Mouse (Mus musculus): ENCODE measurements around the gene Gm42674.

The Gm42674 gene

GRCm38 (mm10) chr3:90601486-90602110, at the start of gene Gm42674:
Gene Gm42674 (plus strand): TSS chr3:90601904.
- DNase-seq: no peak

GRCm38 (mm10) chr3:90552231-90552630, 49.5 kb upstream of the Gm42674 start:
- DNase-seq: no peak

- no peak for DNase-seq
Observed at GRCm38 (mm10) chr3:90555954-90556353, 45.8 kb upstream of the Gm42674 start.

GRCm38 (mm10) chr3:90560008-90560628, 41.6 kb upstream of the Gm42674 start, which contains the start of gene S100a3:
Gene S100a3 (plus strand): TSS chr3:90560578.
- no peak for DNase-seq

DNA sequence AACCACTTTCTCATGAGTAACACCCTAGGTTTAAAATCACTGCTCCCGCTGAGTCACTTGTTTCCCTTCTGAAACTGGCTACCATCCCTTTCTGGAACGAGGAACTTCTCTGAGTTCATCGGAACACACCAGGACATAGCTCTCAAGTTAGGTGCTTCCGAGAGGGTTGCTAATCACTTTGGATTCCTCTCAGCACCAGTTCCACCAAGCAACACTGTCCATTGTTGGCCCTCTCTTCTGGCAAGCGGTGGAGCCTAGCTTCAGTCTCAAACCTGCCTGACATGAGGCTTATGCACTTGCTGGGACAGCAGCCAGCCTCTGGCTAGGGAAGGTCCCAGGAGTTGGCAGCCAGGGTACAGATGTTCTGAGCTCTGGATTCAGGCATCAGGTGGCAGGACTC, 27.0 kb upstream of the Gm42674 start:
- DNase-seq: no peak

- no peak for DNase-seq
Observed at GRCm38 (mm10) chr3:90575320-90575719, 26.4 kb upstream of the Gm42674 start.

DNA sequence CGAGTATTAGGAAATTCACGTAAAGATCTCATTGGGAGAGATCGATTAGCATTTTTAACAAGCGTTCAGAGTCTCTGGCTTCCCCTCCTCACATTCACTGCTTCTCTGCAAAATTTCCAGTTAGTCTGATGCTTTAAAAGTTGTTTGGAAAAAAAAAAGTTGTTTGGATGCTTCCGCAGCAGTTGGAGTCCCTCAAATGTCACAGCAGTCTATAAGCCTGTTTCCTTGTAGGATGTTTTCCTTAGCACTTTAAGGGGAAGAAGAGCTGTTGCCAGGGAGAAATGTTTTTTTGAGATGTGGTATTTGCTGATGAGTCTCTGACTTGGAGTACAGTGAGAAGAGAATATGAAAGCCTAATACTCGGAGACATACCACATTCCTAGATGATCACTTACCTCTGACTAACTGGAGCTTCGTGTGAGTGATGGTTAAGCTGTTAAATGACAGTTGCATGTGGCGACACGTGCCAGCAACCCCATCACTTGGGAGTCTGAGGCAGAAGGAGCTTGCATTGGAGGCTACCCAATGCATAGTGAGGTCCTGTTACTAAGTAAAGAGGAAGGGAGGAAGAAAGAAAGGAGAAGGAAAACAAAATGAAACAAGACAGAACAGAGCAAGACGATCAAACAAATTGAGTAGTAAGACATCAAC, 25.2 kb upstream of the Gm42674 start:
- DNase-seq: no peak

DNA sequence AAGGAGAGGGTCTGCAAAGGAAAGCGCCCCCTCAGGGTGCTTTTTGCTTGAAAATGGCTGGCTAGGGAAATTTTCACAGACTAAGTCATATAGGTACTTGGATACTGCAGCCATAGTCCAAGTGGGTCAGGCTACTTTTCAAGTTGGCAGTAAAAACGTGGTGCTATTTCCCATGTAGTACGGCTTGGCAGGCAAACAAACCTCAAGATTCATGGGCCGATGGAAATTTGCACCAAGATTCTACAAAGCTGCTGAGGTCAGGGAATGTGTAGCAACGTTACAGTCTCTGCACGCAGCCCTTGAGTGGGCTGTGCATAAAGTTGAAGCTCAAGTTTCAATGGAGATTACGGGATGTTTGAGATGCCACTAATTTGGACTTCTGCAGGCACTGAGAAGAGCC, 22.3 kb upstream of the Gm42674 start:
- no peak for DNase-seq

GRCm38 (mm10) chr3:90581141-90581540, 20.6 kb upstream of the Gm42674 start:
- no peak for DNase-seq

DNA sequence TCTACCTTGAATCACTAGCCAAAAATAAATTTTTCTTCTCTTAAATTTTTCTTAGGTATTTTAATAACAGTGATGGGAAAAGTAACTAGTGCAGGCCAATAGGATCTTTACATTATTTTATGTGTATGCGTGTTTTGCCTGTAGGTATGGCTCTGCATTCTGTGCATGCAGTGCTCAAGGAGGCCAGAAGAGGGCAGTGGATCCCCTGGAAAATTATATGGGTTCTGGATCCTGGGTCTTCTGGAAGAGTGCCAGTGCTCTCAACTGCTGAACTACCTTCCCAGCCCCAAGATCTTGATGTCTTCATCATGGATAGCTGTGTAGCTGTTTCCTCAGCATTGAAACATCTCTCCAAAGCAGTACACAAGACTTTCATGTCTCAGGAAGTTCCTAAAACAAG, 19.5 kb upstream of the Gm42674 start:
- DNase-seq: peak; percentile 53

- no peak for DNase-seq
Observed at GRCm38 (mm10) chr3:90582556-90582955, 19.1 kb upstream of the Gm42674 start.

- no peak for DNase-seq
Observed at GRCm38 (mm10) chr3:90583893-90584292, 17.8 kb upstream of the Gm42674 start.

- peak; percentile 65 for DNase-seq
Observed at GRCm38 (mm10) chr3:90585595-90585994, 16.1 kb upstream of the Gm42674 start.

GRCm38 (mm10) chr3:90586016-90586643, 15.6 kb upstream of the Gm42674 start:
- DNase-seq: peak; percentile 57

GRCm38 (mm10) chr3:90586906-90587305, 14.8 kb upstream of the Gm42674 start:
- peak; percentile 82 for DNase-seq

DNA sequence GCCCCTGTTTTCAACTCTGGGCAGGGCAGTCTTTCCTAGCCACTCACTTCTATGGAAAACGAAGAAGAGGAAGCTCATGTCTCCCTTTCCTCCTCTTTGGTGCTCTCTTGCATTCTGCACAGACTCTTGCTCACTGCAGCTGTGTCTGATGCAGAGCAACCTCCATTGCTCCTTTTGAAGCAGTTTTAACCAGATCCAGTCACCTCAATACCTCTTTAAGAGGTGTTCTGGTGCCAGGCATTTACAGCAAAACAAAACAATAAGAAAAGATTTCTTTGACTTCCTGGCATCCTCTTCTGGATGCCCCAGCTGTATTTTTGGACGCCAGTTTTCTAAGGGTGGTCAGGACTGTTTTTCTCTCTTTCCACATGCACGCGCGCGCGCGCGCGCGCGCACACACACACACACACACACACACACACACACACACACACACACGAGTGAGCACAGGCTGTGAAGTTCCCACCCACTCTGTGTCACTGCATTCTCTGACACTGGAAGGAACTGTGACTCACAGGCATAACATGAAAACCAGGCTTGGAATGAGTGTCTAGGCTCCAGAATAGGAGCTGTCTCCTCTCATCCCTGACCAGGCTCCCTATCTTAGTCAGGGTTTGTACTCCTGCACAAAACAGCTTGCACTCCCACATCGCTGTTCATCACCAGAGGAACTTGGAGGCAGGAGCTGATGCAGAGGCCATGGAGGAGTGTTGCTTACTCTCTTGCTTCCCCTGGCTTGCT, 14.2 kb upstream of the Gm42674 start:
- DNase-seq: peak; percentile 44

GRCm38 (mm10) chr3:90589390-90589789, 12.3 kb upstream of the Gm42674 start:
- peak; percentile 56 for DNase-seq

GRCm38 (mm10) chr3:90589947-90590346, 11.8 kb upstream of the Gm42674 start, which contains the start of gene S100a2:
Gene S100a2 (plus strand): TSS chr3:90590247.
- DNase-seq: no peak

- DNase-seq: no peak
Observed at GRCm38 (mm10) chr3:90594466-90594865, 7.2 kb upstream of the Gm42674 start.

DNA sequence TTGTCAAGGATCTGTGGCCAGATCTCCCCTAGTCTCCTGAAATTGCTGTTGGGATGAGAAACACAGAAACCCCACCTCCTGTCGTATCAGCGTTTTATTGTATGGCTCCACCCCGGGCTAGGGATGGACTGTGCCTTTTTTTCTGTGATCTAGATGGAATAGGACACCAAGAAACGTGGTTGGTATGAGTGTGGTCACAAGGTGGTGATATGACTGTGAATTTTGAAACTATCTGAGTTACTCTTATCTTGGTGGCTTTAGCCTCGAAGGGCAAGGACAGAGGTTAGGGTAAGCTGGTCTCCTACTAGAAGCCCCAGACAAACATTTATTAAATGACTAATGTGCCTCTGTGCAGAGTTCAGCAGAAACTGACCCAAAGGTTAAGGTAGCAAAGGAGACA, 6.1 kb upstream of the Gm42674 start:
- no peak for DNase-seq

GRCm38 (mm10) chr3:90596810-90597209, 4.9 kb upstream of the Gm42674 start:
- DNase-seq: no peak

DNA sequence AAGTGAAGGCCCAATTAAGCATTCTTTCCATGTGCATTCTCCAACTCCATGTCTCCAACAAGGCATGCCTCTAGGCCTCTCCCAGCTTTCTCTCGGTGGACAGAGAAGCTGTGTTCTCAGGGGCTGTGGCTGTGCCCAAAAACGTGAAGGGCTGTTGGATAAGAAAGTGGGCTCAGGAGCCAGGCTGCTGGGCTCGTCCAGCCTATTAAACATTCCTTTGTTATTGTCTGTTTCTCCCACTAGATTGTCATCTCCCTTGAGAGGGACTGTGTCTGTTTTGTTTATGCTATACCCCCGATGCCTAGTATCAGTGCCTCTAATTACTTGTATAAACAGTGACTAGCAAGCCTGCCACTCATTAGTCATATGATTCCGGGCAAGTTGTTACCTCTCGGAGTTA, 4.0 kb upstream of the Gm42674 start:
- DNase-seq: no peak

GRCm38 (mm10) chr3:90598212-90598611, 3.5 kb upstream of the Gm42674 start:
- DNase-seq: no peak

Data from thymus, postnatal 4 days (tissue).